Mouse (Mus musculus): ENCODE data around the gene Ddit4.
A peak's percentile ranks its signal among the peaks of the same experiment; 100 is the strongest.
"Not testable (repeated sequence)": the region's sequence is repeated elsewhere in the genome, so short reads cannot be mapped to it uniquely, and the experiment has no call there.

Ddit4 gene

GRCm38 (mm10) chr10:59951211-59952151, at the start of gene Ddit4:
Gene Ddit4 (minus strand): TSS chr10:59951834.
- DNase-seq (ENCODE audit: low spot score in 2 of 2), result peak; percentile 100

- no peak for DNase-seq (ENCODE audit: low spot score in 2 of 2)
These were observed 47.4 kb upstream of the Ddit4 start for GRCm38 (mm10) chr10:59999057-59999456.

- DNase-seq (ENCODE audit: low spot score in 2 of 2), result no peak
These were observed 46.0 kb upstream of the Ddit4 start for GRCm38 (mm10) chr10:59997591-59997990.

- no peak for DNase-seq (ENCODE audit: low spot score in 2 of 2)
These were observed 44.3 kb upstream of the Ddit4 start for GRCm38 (mm10) chr10:59995889-59996288.

GRCm38 (mm10) chr10:59993813-59994212, 42.2 kb upstream of the Ddit4 start:
- DNase-seq (ENCODE audit: low spot score in 2 of 2), result not testable (repeated sequence)

- no peak for DNase-seq (ENCODE audit: low spot score in 2 of 2)
These were observed 40.4 kb upstream of the Ddit4 start for GRCm38 (mm10) chr10:59992024-59992423.

- no peak for DNase-seq (ENCODE audit: low spot score in 2 of 2)
These were observed 39.7 kb upstream of the Ddit4 start for GRCm38 (mm10) chr10:59991262-59991880.

- DNase-seq (ENCODE audit: low spot score in 2 of 2), result no peak
These were observed 38.8 kb upstream of the Ddit4 start for GRCm38 (mm10) chr10:59990393-59990792.

GRCm38 (mm10) chr10:59988036-59988435, 36.4 kb upstream of the Ddit4 start:
- no peak for DNase-seq (ENCODE audit: low spot score in 2 of 2)

GRCm38 (mm10) chr10:59982379-59982873, 30.8 kb upstream of the Ddit4 start:
- DNase-seq (ENCODE audit: low spot score in 2 of 2), result no peak

GRCm38 (mm10) chr10:59981792-59982191, 30.2 kb upstream of the Ddit4 start:
- no peak for DNase-seq (ENCODE audit: low spot score in 2 of 2)

- no peak for DNase-seq (ENCODE audit: low spot score in 2 of 2)
These were observed 29.7 kb upstream of the Ddit4 start for GRCm38 (mm10) chr10:59981336-59981735.

GRCm38 (mm10) chr10:59980815-59981244, 29.2 kb upstream of the Ddit4 start:
- no peak for DNase-seq (ENCODE audit: low spot score in 2 of 2)

- DNase-seq (ENCODE audit: low spot score in 2 of 2), result peak in 1 of 2 experiments; percentile 42
These were observed 27.5 kb upstream of the Ddit4 start for GRCm38 (mm10) chr10:59978873-59979743.

GRCm38 (mm10) chr10:59978401-59978800, 26.8 kb upstream of the Ddit4 start:
- DNase-seq (ENCODE audit: low spot score in 2 of 2), result no peak

- DNase-seq (ENCODE audit: low spot score in 2 of 2), result no peak
These were observed 26.2 kb upstream of the Ddit4 start for GRCm38 (mm10) chr10:59977715-59978343.

GRCm38 (mm10) chr10:59977141-59977540, 25.5 kb upstream of the Ddit4 start:
- DNase-seq (ENCODE audit: low spot score in 2 of 2), result no peak

- no peak for DNase-seq (ENCODE audit: low spot score in 2 of 2)
These were observed 23.2 kb upstream of the Ddit4 start for GRCm38 (mm10) chr10:59974786-59975185.

- DNase-seq (ENCODE audit: low spot score in 2 of 2), result peak in 1 of 2 experiments; percentile 31
These were observed 22.6 kb upstream of the Ddit4 start for GRCm38 (mm10) chr10:59974191-59974664.

GRCm38 (mm10) chr10:59973400-59973799, 21.8 kb upstream of the Ddit4 start:
- no peak for DNase-seq (ENCODE audit: low spot score in 2 of 2)

- DNase-seq (ENCODE audit: low spot score in 2 of 2), result no peak
These were observed 21.4 kb upstream of the Ddit4 start for GRCm38 (mm10) chr10:59972999-59973398.
